Mouse (Mus musculus): Measurements from ENCODE around the gene Ints12. TPM values are rescaled to one million over a fixed set of nuclear protein-coding genes. Genes with fewer than 3 reads are reported as not detected.

Ints12 gene
- polyA plus RNA-seq, 1 experiment from 2014 or later, result 9.0 TPM

DNA sequence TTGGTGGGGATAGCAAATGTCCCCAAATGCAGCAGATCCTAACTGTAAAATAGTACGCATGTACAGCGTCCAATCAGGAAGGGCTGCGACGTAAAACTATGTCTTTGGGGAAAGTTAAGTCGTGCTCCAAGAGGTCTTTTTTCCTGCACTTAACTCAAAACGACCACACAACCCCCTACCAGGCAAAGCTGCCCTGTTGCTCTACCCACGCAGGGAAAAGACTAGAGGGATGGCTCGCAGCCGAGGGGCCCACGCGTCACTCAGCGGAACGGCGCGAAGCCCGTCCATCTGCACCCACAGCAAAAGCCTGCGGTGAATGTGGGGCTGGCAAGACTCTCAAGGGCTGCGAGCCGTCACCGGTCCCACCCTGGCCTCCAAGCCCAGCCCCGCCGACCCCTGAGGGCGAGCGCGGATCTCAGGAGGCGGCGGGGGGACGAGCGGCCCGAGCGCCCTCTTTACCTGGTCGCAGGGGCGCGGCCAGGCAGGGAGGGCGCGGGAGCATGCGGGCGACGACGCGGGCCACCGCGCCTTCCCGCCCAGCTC lies 448 bp upstream of the Ints12 start:
- peak; percentile 77 for ATAC-seq
- WGBS (ENCODE audit: insufficient replicate concordance), result under 1% methylated on average over 43 of the region's 44 CpGs
- H3K27me3 ChIP-seq (ENCODE audit: insufficient read depth, low read length), result no peaks in the 10 kb centered on the region
- peak overlapping the region; percentile 90 for H3K4me3 ChIP-seq (ENCODE audit: low read depth, low read length)
- no peaks in the 10 kb centered on the region for H3K36me3 ChIP-seq (replicated peaks; ENCODE audit: insufficient read depth, low read length)
- no peaks in the 10 kb centered on the region for H3K9me3 ChIP-seq (ENCODE audit: low read length)
- H3K4me2 ChIP-seq (ENCODE audit: low read depth, low read length), result peak overlapping the region; percentile 92
- DNase-seq, result no peak
- TF ChIP-seq CTCF (IDR thresholded peaks at IDR 0.05; ENCODE audit: low read depth) (no peak), EP300 (IDR thresholded peaks at IDR 0.05; ENCODE audit: low read depth) (no peak)
- H3K9ac ChIP-seq (replicated peaks), result peak overlapping the region; percentile 84
- H3K4me1 ChIP-seq (ENCODE audit: insufficient read depth), result peaks cover 24% of the 10 kb centered on the region
- peak overlapping the region; percentile 92 for H3K27ac ChIP-seq (ENCODE audit: low read depth)

DNA sequence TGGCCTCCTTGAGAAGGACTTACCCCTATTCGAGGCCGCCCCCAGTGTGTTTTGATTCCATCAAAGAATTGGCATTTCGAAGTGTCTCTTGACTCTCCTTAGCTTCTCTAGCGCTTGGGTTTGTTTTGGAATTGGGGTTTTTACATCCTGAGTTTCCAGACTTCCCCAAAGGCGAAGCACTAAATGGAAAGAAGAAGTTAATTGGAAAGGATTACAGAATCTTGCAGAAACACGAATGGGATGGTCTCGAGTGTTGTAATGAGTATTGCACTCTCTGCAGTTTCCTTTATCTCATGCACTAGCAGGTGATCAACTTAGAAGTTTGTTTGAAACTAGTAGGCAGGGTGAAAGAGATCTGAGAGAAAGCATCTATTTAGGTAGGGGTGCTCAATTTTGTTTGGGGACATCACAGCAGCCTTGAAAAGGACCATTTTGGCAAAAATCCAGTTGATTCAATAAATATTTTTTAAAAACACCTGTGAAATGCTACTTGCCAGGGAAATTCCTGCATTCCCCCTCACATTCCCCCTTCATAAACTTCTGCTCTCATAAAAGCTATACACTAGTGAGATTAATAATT lies 724 bp downstream of the Ints12 start:
- TF ChIP-seq CTCF (IDR thresholded peaks at IDR 0.05; ENCODE audit: low read depth), result no peak
- TF ChIP-seq EP300 (IDR thresholded peaks at IDR 0.05; ENCODE audit: low read depth), result no peak
- under 1% methylated on average over 7 of the region's 7 CpGs for WGBS (ENCODE audit: insufficient replicate concordance)
- Histone ChIP-seq H3K4me3 (ENCODE audit: low read depth, low read length) (peak overlapping the region; percentile 90), H3K27me3 (ENCODE audit: insufficient read depth, low read length) (no peaks in the 10 kb centered on the region), H3K36me3 (replicated peaks; ENCODE audit: insufficient read depth, low read length) (peaks cover 4% of the 10 kb centered on the region; the same call in 1 of the 2 replicates), H3K9me3 (ENCODE audit: low read length) (no peaks in the 10 kb centered on the region), H3K9ac (replicated peaks) (peak overlapping the region; percentile 84), H3K4me2 (ENCODE audit: low read depth, low read length) (peak overlapping the region; percentile 92), H3K27ac (ENCODE audit: low read depth) (peak overlapping the region; percentile 92), H3K4me1 (ENCODE audit: insufficient read depth) (peaks cover 24% of the 10 kb centered on the region)
- DNase-seq (no peak), ATAC-seq (no peak)

DNA sequence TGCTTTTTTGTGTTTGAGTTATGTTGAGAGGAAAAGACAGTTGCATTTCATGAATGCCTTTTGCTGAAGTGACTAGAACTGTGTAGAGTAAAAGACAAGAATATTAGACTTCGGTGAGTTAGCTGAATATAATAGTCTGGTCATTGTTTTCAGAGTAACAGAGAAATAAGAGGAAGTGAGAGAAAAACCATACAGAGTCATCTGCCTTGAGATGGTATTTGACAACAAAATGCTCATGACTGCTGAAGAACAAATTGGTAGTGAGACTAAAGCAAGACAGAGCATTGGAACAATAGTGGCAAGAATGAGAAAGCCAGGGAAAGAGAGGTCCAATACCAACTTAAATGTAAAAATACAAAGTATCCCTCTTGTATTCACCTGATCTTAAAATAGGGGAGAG lies 1.3 kb downstream of the Ints12 start:
- Histone ChIP-seq H3K36me3 (replicated peaks; ENCODE audit: insufficient read depth, low read length) (peaks cover 6% of the 10 kb centered on the region), H3K27me3 (ENCODE audit: insufficient read depth, low read length) (no peaks in the 10 kb centered on the region), H3K9ac (replicated peaks) (peak overlapping the region; percentile 84), H3K27ac (ENCODE audit: low read depth) (peak overlapping the region; percentile 92), H3K4me2 (ENCODE audit: low read depth, low read length) (peak overlapping the region; percentile 92), H3K4me1 (ENCODE audit: insufficient read depth) (peaks cover 24% of the 10 kb centered on the region), H3K9me3 (ENCODE audit: low read length) (no peaks in the 10 kb centered on the region), H3K4me3 (ENCODE audit: low read depth, low read length) (peak overlapping the region; percentile 90)
- TF ChIP-seq CTCF (IDR thresholded peaks at IDR 0.05; ENCODE audit: low read depth) (no peak), EP300 (IDR thresholded peaks at IDR 0.05; ENCODE audit: low read depth) (no peak)
- ATAC-seq (no peak), DNase-seq (no peak)
- 40% methylated on average over 1 of the region's 1 CpGs for WGBS (ENCODE audit: insufficient replicate concordance)

DNA sequence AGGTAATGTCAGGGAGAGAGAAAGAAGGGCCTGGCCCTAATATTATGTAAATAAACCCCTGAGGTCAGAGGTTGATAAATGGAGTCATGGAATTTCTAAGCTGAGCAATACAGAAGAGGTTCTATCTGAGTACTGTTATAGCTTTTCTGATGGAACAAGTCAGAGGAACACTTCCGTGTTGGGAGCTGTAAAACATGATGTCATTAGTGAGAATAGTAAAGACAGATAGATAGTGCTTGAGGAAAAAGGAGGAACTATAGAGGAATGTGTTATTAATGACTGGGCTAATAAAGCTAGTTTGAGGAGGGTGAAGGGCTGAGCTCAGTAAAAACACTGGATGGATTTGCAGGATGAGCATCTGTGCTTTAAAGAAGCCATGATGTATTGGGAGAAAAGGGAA lies 2.7 kb downstream of the Ints12 start:
- no peak for ATAC-seq
- Histone ChIP-seq H3K36me3 (replicated peaks; ENCODE audit: insufficient read depth, low read length) (peaks cover 18% of the 10 kb centered on the region), H3K27me3 (ENCODE audit: insufficient read depth, low read length) (no peaks in the 10 kb centered on the region), H3K4me2 (ENCODE audit: low read depth, low read length) (peak overlapping the region; percentile 44), H3K4me1 (ENCODE audit: insufficient read depth) (peaks cover 24% of the 10 kb centered on the region), H3K27ac (ENCODE audit: low read depth) (no peak overlapping the region), H3K4me3 (ENCODE audit: low read depth, low read length) (no peak overlapping the region), H3K9me3 (ENCODE audit: low read length) (no peaks in the 10 kb centered on the region), H3K9ac (replicated peaks) (no peak overlapping the region)
- no peak for TF ChIP-seq CTCF (IDR thresholded peaks at IDR 0.05; ENCODE audit: low read depth)
- TF ChIP-seq EP300 (IDR thresholded peaks at IDR 0.05; ENCODE audit: low read depth), result no peak
- DNase-seq, result no peak
- 44% methylated on average over 1 of the region's 1 CpGs for WGBS (ENCODE audit: insufficient replicate concordance)

DNA sequence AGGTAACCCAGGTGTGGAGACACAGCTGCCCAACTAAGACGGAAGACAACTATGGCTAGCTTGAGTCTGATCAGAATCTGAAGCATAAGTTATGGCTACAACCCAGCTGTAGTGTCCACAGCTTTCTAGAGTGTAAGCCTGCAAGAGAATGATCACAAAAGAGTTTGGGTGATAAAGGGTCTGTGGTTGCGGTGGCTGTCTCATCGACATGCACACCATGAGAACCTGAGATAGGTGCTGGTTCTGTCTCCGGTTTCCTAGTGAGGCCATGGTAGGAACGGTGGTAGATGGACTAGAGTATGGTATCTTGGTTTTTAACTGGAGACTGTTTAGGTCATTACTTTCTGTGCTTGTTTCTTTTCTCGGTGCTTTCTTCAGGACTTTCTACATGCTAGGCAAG lies 6.3 kb downstream of the Ints12 start:
- Histone ChIP-seq H3K4me1 (ENCODE audit: insufficient read depth) (peaks cover 14% of the 10 kb centered on the region), H3K4me3 (ENCODE audit: low read depth, low read length) (no peak overlapping the region), H3K36me3 (replicated peaks; ENCODE audit: insufficient read depth, low read length) (peaks cover 42% of the 10 kb centered on the region), H3K4me2 (ENCODE audit: low read depth, low read length) (no peak overlapping the region), H3K27me3 (ENCODE audit: insufficient read depth, low read length) (no peaks in the 10 kb centered on the region), H3K9me3 (ENCODE audit: low read length) (no peaks in the 10 kb centered on the region), H3K9ac (replicated peaks) (no peak overlapping the region), H3K27ac (ENCODE audit: low read depth) (no peak overlapping the region)
- WGBS (ENCODE audit: insufficient replicate concordance), result 75% methylated on average over 6 of the region's 6 CpGs
- DNase-seq (no peak), ATAC-seq (peak; percentile 25; the same call in 1 of the 2 replicates)
- TF ChIP-seq CTCF (IDR thresholded peaks at IDR 0.05; ENCODE audit: low read depth) (no peak), EP300 (IDR thresholded peaks at IDR 0.05; ENCODE audit: low read depth) (no peak)

DNA sequence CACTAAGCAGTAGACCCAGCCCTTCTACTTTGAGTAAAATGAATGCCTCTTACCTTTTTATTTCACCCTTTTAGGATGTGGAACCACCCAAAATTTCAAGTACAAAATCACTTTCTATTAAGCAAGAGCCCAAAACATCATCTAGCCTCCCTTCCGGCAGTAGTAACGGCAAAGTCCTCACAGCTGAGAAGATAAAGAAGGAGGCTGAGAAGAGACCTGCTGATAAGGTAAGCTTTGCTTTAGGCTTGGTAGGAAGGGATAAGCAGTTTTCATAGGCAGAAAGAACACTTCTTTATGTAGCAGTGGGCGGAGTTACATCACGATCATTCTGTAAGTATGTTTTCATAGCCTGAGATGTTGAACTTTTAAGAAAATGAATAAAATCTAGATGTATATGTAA lies 6.7 kb downstream of the Ints12 start:
- Histone ChIP-seq H3K27me3 (ENCODE audit: insufficient read depth, low read length) (no peaks in the 10 kb centered on the region), H3K9ac (replicated peaks) (no peak overlapping the region), H3K4me3 (ENCODE audit: low read depth, low read length) (no peak overlapping the region), H3K4me1 (ENCODE audit: insufficient read depth) (peaks cover 10% of the 10 kb centered on the region), H3K4me2 (ENCODE audit: low read depth, low read length) (no peak overlapping the region), H3K36me3 (replicated peaks; ENCODE audit: insufficient read depth, low read length) (peaks cover 43% of the 10 kb centered on the region), H3K27ac (ENCODE audit: low read depth) (no peak overlapping the region), H3K9me3 (ENCODE audit: low read length) (no peaks in the 10 kb centered on the region)
- TF ChIP-seq EP300 (IDR thresholded peaks at IDR 0.05; ENCODE audit: low read depth), result no peak
- WGBS (ENCODE audit: insufficient replicate concordance), result 67% methylated on average over 4 of the region's 4 CpGs
- DNase-seq, result no peak
- ATAC-seq, result no peak

Data from liver, postnatal 0 days (tissue).